Mouse (Mus musculus): ENCODE measurements around the gene Ntm. TPM values are rescaled to one million over a fixed set of nuclear protein-coding genes. Genes with fewer than 3 reads are reported as not detected.

Ntm gene
- polyA plus RNA-seq, 1 experiment from 2014 or later = 48.5 TPM

DNA sequence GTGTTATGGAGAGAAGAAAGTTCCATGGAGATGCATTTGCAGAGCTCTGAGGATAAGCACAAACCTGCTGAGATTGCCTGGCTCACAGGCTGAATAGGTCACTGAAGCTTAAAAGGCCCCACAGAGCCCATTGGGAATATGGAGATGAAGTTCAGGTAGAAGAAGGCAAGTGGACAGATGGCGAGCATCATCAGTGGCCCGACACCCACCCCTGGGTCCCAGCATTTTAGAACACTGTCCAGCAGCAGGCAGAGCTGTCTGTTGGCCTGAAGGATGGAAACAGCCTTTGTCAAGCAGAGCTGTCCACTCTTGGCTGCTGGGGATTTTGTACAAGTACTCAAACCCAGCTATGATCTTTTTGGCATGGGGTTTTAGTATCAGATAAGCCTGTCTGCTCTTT, 722.1 kb downstream of the Ntm start:
- Histone ChIP-seq H3K9ac (ENCODE audit: low read depth, low read length) (no peak overlapping the region), H3K4me2 (replicated peaks; ENCODE audit: low read depth, low read length) (no peak overlapping the region)
- 95% methylated on average over 2 of the region's 2 CpGs for WGBS

DNA sequence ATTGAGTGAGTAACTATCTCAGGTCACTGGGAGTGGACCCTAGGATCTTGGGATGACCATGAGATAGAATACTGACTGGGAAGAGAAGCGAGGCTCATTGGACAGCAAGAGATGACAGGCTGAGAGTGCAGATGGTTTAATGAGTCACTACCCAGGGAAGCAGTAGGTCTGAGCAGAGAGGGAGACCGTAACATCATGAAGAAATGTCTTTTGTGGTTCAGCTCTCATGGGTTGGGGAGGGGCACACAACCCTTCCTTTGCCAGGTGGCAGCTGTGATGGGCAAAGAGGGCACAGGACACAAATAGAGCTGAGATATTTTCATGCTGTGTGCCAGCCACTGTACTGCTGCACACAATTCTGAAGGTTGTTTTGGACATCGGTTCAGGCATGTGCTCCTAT, 724.0 kb downstream of the Ntm start:
- WGBS = 92% methylated on average over 3 of the region's 3 CpGs
- no peak overlapping the region for H3K4me2 ChIP-seq (replicated peaks; ENCODE audit: low read depth, low read length)
- H3K4me1 ChIP-seq (ENCODE audit: control insufficient read depth, insufficient read depth, low read length) = no peaks in the 10 kb centered on the region
- H3K9ac ChIP-seq (ENCODE audit: low read depth, low read length) = no peak overlapping the region
- H3K4me3 ChIP-seq (ENCODE audit: low read length) = no peak overlapping the region
- no peaks in the 10 kb centered on the region for H3K9me3 ChIP-seq (ENCODE audit: control insufficient read depth, low read length)
- no peak for ATAC-seq (ENCODE audit: low FRiP score, low TSS enrichment)
- H3K27ac ChIP-seq (ENCODE audit: low read depth, low read length) = no peak overlapping the region
- H3K36me3 ChIP-seq (ENCODE audit: control insufficient read depth, insufficient read depth, low read length) = no peaks in the 10 kb centered on the region
- no peaks in the 10 kb centered on the region for H3K27me3 ChIP-seq (ENCODE audit: control insufficient read depth, insufficient read depth, low read length)

More for the DNA sequence above, 722.1 kb downstream of the Ntm start:
- no peaks in the 10 kb centered on the region for H3K27me3 ChIP-seq (ENCODE audit: control insufficient read depth, insufficient read depth, low read length)
- H3K4me3 ChIP-seq (ENCODE audit: low read length) = no peak overlapping the region
- no peak for ATAC-seq (ENCODE audit: low FRiP score, low TSS enrichment)
- H3K4me1 ChIP-seq (ENCODE audit: control insufficient read depth, insufficient read depth, low read length) = no peaks in the 10 kb centered on the region
- no peaks in the 10 kb centered on the region for H3K9me3 ChIP-seq (ENCODE audit: control insufficient read depth, low read length)
- H3K36me3 ChIP-seq (ENCODE audit: control insufficient read depth, insufficient read depth, low read length) = no peaks in the 10 kb centered on the region
- H3K27ac ChIP-seq (ENCODE audit: low read depth, low read length) = no peak overlapping the region

DNA sequence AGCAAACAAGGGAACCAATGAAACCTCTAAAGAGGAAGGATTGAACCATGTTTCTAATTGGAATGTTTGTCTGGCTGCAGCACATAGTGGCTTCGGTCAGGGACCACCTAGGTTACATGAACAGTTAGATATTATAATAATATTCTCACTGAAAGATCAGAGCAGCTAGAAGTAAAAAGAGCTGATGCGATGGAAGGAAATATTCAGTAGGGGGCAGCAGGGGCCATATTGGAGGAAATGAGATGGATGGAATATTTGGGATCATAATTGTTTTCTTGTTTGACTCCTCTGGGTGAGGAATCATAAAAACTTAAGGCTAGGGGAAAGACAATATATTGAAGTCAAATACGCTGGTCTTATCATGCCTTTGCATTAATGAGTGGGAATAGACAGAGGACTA, 726.2 kb downstream of the Ntm start:
- WGBS = 91% methylated on average over 3 of the region's 3 CpGs
- H3K4me2 ChIP-seq (replicated peaks; ENCODE audit: low read depth, low read length) = no peak overlapping the region
- H3K4me1 ChIP-seq (ENCODE audit: control insufficient read depth, insufficient read depth, low read length) = no peaks in the 10 kb centered on the region
- H3K36me3 ChIP-seq (ENCODE audit: control insufficient read depth, insufficient read depth, low read length) = no peaks in the 10 kb centered on the region
- H3K9me3 ChIP-seq (ENCODE audit: control insufficient read depth, low read length) = no peaks in the 10 kb centered on the region
- ATAC-seq (ENCODE audit: low FRiP score, low TSS enrichment) = no peak
- no peak overlapping the region for H3K9ac ChIP-seq (ENCODE audit: low read depth, low read length)
- H3K27ac ChIP-seq (ENCODE audit: low read depth, low read length) = no peak overlapping the region
- no peaks in the 10 kb centered on the region for H3K27me3 ChIP-seq (ENCODE audit: control insufficient read depth, insufficient read depth, low read length)
- H3K4me3 ChIP-seq (ENCODE audit: low read length) = no peak overlapping the region

GRCm38 (mm10) chr9:29227747-29228146, 735.2 kb downstream of the Ntm start:
- H3K4me1 ChIP-seq (ENCODE audit: control insufficient read depth, insufficient read depth, low read length) = no peaks in the 10 kb centered on the region
- no peak overlapping the region for H3K4me2 ChIP-seq (replicated peaks; ENCODE audit: low read depth, low read length)
- no peak for ATAC-seq (ENCODE audit: low FRiP score, low TSS enrichment)
- no peaks in the 10 kb centered on the region for H3K27me3 ChIP-seq (ENCODE audit: control insufficient read depth, insufficient read depth, low read length)
- 91% methylated on average over 4 of the region's 4 CpGs for WGBS
- no peaks in the 10 kb centered on the region for H3K9me3 ChIP-seq (ENCODE audit: control insufficient read depth, low read length)
- H3K27ac ChIP-seq (ENCODE audit: low read depth, low read length) = no peak overlapping the region
- H3K36me3 ChIP-seq (ENCODE audit: control insufficient read depth, insufficient read depth, low read length) = no peaks in the 10 kb centered on the region
- H3K4me3 ChIP-seq (ENCODE audit: low read length) = no peak overlapping the region
- no peak overlapping the region for H3K9ac ChIP-seq (ENCODE audit: low read depth, low read length)

- H3K4me1 ChIP-seq (ENCODE audit: control insufficient read depth, insufficient read depth, low read length) = no peaks in the 10 kb centered on the region
- ATAC-seq (ENCODE audit: low FRiP score, low TSS enrichment) = no peak
- 55% methylated on average over 10 of the region's 10 CpGs for WGBS
- H3K36me3 ChIP-seq (ENCODE audit: control insufficient read depth, insufficient read depth, low read length) = no peaks in the 10 kb centered on the region
- H3K9ac ChIP-seq (ENCODE audit: low read depth, low read length) = no peak overlapping the region
- no peaks in the 10 kb centered on the region for H3K9me3 ChIP-seq (ENCODE audit: control insufficient read depth, low read length)
- H3K4me2 ChIP-seq (replicated peaks; ENCODE audit: low read depth, low read length) = no peak overlapping the region
- H3K27me3 ChIP-seq (ENCODE audit: control insufficient read depth, insufficient read depth, low read length) = no peaks in the 10 kb centered on the region
- no peak overlapping the region for H3K4me3 ChIP-seq (ENCODE audit: low read length)
- H3K27ac ChIP-seq (ENCODE audit: low read depth, low read length) = no peak overlapping the region
These were observed 739.9 kb downstream of the Ntm start for GRCm38 (mm10) chr9:29222915-29223545.

DNA sequence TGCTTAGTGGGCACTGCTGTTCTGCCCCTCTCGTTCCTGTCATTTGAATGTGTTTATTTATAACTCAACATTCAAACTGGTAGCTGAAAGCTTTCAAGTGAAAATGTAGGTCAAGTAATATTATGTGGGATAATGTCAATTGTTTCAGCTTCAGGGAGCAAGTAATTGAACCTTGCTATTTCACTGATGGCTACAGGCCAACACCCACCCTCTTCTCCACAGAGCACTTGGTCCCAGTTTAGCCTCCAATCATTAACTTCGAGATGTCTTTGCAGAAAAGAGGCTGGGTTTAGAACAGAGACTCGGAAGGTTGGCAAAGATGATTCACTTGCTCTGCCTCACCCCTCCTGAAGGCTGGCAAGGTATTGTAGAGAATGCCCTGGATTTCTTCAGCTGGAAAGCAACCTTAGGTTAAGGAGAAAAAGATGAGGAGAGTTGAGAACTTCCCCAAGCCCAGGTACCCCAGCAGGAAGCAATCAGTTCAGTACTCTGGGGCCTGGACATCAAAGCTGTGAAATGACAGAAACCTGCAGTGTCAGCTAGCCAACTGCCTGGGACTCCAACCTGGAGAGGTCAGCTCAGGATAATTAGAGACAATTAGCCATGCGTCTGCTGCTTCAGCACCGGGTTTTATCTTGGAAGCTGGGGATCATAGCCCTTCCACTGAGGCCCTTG, 741.9 kb downstream of the Ntm start:
- no peak overlapping the region for H3K4me2 ChIP-seq (replicated peaks; ENCODE audit: low read depth, low read length)
- no peaks in the 10 kb centered on the region for H3K4me1 ChIP-seq (ENCODE audit: control insufficient read depth, insufficient read depth, low read length)
- H3K27ac ChIP-seq (ENCODE audit: low read depth, low read length) = no peak overlapping the region
- H3K4me3 ChIP-seq (ENCODE audit: low read length) = no peak overlapping the region
- no peaks in the 10 kb centered on the region for H3K27me3 ChIP-seq (ENCODE audit: control insufficient read depth, insufficient read depth, low read length)
- H3K9ac ChIP-seq (ENCODE audit: low read depth, low read length) = no peak overlapping the region
- WGBS = 24% methylated on average over 5 of the region's 5 CpGs
- H3K9me3 ChIP-seq (ENCODE audit: control insufficient read depth, low read length) = no peaks in the 10 kb centered on the region
- H3K36me3 ChIP-seq (ENCODE audit: control insufficient read depth, insufficient read depth, low read length) = no peaks in the 10 kb centered on the region
- ATAC-seq (ENCODE audit: low FRiP score, low TSS enrichment) = no peak

DNA sequence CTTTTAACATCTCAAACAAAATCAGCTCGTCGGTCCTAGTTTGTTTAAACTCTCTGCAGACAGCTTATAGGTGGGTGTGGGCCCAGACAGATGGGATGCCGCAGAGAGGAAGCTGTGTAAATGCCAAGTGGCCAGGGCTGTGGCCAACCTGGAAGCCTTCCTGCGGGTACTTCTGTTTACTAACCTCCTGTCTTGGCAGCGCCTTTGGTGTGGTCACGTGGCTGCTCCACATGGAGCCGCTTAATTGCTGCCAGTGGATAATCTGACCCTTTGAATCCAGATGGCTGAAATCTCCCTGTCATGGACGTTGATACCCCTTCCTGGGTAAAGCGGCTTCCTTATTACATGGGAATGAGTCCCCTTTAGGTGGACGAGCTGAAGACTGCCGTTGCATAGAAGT, 742.4 kb downstream of the Ntm start:
- Histone ChIP-seq H3K27me3 (ENCODE audit: control insufficient read depth, insufficient read depth, low read length) (no peaks in the 10 kb centered on the region), H3K4me3 (ENCODE audit: low read length) (no peak overlapping the region), H3K27ac (ENCODE audit: low read depth, low read length) (no peak overlapping the region), H3K9ac (ENCODE audit: low read depth, low read length) (no peak overlapping the region), H3K9me3 (ENCODE audit: control insufficient read depth, low read length) (no peaks in the 10 kb centered on the region), H3K4me2 (replicated peaks; ENCODE audit: low read depth, low read length) (no peak overlapping the region), H3K36me3 (ENCODE audit: control insufficient read depth, insufficient read depth, low read length) (no peaks in the 10 kb centered on the region), H3K4me1 (ENCODE audit: control insufficient read depth, insufficient read depth, low read length) (no peaks in the 10 kb centered on the region)
- no peak for ATAC-seq (ENCODE audit: low FRiP score, low TSS enrichment)
- 34% methylated on average over 11 of the region's 11 CpGs for WGBS

DNA sequence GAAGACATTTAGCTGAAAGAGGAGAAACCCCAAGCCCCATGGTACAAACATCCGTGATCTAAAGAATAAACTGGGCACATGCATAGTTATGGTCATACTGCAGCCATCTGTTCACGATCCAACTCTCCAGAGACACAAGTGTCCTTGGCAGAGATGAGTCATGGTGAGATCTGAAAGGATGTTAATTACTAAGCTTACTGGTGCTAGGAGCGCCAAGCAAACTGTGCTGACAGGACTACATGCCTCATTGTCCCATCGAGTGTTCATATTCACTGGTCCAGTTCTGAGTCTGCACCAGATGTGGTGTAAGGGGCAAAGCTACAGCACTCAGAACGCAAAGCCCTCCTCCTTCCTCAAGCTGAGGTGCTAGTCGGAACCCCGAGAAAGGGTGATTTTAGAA, 745.0 kb downstream of the Ntm start:
- H3K36me3 ChIP-seq (ENCODE audit: control insufficient read depth, insufficient read depth, low read length) = no peaks in the 10 kb centered on the region
- H3K27me3 ChIP-seq (ENCODE audit: control insufficient read depth, insufficient read depth, low read length) = no peaks in the 10 kb centered on the region
- no peaks in the 10 kb centered on the region for H3K4me1 ChIP-seq (ENCODE audit: control insufficient read depth, insufficient read depth, low read length)
- 94% methylated on average over 7 of the region's 7 CpGs for WGBS
- H3K27ac ChIP-seq (ENCODE audit: low read depth, low read length) = no peak overlapping the region
- no peak for ATAC-seq (ENCODE audit: low FRiP score, low TSS enrichment)
- H3K9ac ChIP-seq (ENCODE audit: low read depth, low read length) = no peak overlapping the region
- no peak overlapping the region for H3K4me3 ChIP-seq (ENCODE audit: low read length)
- H3K4me2 ChIP-seq (replicated peaks; ENCODE audit: low read depth, low read length) = no peak overlapping the region
- no peaks in the 10 kb centered on the region for H3K9me3 ChIP-seq (ENCODE audit: control insufficient read depth, low read length)

DNA sequence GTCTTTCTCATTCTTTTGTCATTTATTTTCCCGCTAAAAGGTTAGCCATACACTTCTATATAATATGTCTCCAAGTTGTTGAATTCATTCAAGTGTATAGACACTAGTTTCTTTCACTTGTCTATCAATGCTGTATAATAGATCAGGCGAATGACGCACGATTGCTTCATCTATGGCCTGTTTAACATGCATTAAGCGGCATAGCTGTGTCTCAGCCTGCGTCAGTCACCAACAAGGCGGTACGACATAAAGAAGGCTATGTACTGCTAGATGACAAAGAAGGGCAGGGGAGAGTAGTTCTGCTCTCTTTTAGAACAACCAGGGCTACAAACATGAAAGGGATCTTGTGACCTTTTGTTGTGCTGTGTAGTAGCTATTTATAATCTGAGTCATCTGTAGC, 746.4 kb downstream of the Ntm start:
- H3K9ac ChIP-seq (ENCODE audit: low read depth, low read length) = no peak overlapping the region
- WGBS = 96% methylated on average over 8 of the region's 8 CpGs
- no peak overlapping the region for H3K27ac ChIP-seq (ENCODE audit: low read depth, low read length)
- H3K36me3 ChIP-seq (ENCODE audit: control insufficient read depth, insufficient read depth, low read length) = no peaks in the 10 kb centered on the region
- no peak overlapping the region for H3K4me3 ChIP-seq (ENCODE audit: low read length)
- no peak for ATAC-seq (ENCODE audit: low FRiP score, low TSS enrichment)
- H3K9me3 ChIP-seq (ENCODE audit: control insufficient read depth, low read length) = no peaks in the 10 kb centered on the region
- H3K4me2 ChIP-seq (replicated peaks; ENCODE audit: low read depth, low read length) = no peak overlapping the region
- H3K4me1 ChIP-seq (ENCODE audit: control insufficient read depth, insufficient read depth, low read length) = no peaks in the 10 kb centered on the region
- no peaks in the 10 kb centered on the region for H3K27me3 ChIP-seq (ENCODE audit: control insufficient read depth, insufficient read depth, low read length)

Data from kidney, embryonic 14.5 days (tissue).